Mouse (Mus musculus) thymus, postnatal 25 days (tissue): ENCODE data around the gene Gtdc1.
"Not testable (repeated sequence)": the region's sequence is repeated elsewhere in the genome, so short reads cannot be mapped to it uniquely, and the experiment has no call there.

Experiments used
- DNase-seq: peaks from one replicate; pipeline ENCODE4 v3.0.0; 2022

Gtdc1 gene

DNA sequence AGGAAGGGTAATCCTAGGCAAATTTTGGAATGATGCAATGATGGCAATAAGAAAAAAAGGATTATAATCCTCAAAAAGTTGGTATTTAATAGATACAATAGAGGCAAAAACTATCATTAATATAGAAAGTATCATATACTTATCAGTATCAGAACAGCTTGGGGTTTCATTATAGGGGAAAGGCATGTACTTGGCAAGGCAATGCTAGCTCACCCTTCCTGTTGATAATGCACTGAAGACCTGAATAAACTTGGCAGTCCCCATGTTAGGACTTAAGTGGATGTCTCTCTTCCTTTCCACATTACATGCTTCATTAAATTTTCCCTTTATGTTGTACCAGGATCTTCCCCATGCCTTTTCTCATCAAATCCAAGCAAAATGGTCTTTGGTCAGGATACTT lies 206.0 kb downstream of the Gtdc1 start:
- DNase-seq = no peak

DNA sequence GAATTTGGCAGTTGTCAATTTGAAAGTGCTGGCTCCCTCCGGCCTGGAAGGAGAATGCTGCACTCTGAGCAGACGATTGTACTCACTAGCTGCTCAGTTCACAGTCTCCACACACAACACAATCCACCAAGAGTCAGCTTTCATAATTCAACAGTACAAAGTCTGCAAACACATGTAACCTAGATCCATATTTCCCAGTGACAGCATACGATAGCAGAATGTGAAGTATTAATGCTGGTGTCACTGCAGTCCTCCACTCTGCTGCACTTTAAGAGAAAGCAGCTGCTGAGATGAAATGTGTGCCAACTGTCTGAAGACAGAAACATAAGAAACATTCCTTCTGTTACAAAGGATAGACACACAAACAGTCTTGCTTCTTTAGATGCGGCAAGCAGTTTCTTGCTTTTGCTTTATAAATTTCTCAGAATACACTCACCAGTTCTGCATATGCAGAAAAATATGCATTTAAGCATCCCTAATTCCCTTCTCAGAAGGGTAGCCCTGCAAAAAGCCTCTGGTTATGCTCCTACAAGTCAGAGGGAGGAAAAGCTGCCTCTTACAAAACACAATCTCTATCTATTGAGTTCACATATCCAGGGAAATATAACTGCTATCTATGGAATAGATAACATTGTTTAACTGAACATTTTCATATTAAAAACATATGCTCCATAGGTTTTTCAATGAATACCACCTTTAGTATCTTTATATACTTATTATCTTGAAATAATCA lies 221.4 kb downstream of the Gtdc1 start:
- DNase-seq = no peak

DNA sequence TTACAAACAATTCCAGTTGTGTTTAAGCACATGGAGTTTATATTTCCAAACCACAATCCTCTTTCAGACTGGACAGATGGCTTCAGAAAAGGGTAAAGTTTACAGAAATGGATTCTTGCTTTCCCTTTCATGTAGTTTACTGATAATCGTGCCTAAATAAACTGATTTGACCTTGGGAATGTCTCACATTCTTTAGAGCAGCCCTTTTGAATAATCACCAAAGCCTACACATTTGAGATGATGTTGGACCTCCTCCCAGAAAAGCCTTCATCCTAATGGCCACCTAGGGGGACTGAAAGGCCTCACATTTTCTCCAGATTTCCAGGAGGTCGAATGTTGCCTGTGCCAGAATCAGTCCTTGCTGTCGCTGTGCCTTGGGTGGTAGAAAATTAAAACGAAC lies 227.2 kb downstream of the Gtdc1 start:
- DNase-seq = no peak

DNA sequence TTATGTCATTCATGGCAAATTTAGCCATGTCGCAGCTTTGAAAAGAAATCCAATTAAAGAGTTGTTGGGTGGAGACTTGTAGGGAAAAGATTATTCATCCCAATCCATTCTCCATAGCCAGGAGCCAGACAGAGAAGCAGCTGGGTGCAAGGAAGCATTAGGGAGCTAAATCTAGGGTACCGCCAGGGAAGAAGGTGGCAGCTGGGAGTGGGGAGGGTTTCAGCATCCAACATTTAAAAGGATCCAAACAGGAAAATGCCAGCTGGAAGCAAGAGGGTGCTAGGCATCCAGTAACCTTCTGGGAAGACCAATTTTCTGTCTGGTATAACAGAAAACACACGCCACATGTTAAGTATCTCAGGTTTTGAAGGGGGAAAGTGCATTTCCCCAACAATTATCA lies 231.0 kb downstream of the Gtdc1 start:
- DNase-seq = no peak

DNA sequence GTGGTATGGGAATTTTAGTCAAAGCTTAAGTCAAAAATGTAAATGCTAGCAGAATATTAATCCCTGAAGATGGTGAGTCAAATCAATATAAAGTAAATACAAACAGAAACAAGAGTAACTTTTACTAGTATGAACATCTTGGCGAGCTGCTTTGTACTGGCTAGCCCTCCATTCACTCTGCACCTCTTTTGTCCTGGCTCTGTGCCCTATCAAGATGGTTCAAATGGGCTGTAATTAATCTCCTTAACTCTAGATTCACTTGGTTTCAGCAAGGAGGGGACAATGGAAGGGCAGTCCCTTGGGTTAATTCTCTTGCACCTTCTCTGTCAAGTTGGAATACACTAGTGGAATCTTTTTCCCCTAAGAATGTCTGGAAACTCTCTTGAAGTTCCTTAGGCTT lies 233.6 kb downstream of the Gtdc1 start:
- no peak for DNase-seq

DNA sequence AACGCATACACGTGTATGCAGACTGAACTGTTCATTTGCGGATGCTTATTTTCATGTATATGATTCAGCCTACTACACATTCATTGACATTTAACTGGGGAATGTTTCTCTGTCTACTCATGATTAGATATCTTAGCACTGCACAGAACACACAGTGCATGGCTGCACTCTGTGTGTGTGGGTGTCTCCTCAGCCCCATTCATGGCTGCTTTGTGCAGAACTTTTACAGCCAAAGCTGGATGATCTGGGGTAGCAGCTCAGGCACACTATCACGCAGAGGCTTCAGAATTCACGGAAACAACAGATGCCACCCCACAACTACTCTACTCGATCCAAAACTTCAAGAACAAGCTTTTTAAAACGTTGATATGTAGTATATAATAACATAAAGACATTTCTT lies 263.4 kb downstream of the Gtdc1 start:
- DNase-seq = no peak

DNA sequence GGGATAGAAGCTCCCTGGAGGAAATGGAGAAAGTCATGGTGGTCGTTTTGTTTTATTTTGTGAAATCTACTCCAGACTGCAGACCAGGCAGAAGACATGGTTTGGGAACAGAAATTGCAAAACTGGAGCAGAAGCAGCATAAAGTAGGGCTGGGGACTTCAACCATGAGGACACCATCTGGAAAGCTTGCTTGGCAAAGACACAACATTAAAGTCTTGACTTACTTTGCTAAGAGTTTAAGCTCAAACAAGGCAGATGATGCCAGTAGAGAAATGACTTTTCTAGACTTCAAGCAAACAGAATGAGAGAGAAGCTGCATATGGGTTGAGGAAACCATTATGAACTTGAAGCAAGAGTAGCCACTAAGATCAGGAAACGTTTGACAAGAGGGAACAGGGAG lies 267.6 kb downstream of the Gtdc1 start:
- DNase-seq = no peak

DNA sequence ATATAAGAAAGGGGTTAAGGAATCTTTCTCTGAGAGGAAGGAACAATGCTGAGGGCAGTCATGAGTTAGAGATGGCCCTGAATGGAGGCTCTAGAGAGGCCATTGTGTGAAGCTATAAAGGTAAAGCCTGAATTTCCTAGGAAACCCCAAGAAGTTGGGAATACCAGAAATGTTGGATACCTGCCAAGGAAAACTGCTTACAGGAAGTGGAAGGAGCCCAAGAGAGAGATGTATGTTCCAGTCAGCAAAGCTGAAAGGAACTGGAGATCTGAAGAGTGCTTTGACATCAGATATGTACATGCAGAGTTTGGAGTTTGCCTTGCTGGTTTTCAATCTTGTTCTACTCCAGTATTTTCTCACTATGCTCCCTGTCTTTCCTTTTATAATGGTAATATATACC lies 268.4 kb downstream of the Gtdc1 start:
- DNase-seq = no peak

DNA sequence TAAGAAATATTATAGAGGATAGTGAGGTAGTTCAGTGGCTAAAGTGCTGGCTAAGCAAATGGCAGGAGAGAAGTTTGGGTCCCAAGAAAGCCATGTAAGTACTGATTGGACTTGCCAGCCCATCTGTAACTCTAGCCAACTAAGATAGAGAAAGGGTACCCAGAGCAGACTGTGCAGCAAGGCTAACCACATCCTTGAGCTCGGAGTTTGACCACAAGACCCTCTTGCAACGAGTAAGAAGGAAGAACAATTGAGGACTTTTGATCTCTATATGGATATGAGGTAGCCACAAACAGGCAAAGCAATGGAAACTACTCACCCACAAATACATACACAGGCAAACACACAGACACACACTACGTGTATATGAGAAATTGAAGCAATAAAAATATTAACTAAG lies 278.9 kb downstream of the Gtdc1 start:
- no peak for DNase-seq

DNA sequence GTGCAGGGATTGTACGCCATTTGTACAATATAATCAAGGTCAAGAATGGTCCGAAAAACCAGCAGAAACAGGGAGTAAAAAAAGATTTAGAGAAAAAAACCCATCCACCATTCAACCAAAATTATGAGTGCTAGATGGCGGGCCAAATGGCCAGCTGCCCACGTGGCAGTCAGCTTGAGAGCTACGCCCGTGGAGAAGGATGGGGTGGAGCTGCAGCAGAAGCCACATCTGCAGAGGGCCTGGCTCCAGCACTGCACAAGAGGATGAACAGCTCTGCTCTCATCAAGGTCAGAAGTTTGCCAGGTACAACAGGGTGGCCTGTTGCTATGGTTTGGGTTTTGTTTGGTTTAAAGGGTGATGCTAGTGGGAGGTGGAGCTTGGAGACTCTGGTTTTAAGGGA lies 281.1 kb downstream of the Gtdc1 start:
- DNase-seq = no peak

DNA sequence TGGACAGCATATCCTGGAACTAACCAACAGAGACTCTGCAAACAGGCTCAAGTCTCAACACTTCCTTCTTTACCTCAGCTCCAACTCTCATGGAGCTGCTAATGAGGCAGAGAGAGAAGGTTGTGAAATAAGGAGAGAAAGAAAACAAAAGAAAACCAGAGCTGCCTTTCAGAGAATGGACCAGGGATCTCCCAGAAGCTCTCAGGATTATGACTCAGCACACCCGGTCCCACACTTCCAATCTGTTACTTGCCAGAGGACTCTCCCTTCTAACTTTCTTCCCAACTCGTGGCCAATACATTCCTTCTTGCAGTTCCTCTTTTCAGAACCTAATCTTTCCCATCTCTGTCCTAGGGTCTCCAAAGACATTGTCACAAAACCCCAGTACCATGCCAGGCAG lies 288.1 kb downstream of the Gtdc1 start:
- DNase-seq = no peak

DNA sequence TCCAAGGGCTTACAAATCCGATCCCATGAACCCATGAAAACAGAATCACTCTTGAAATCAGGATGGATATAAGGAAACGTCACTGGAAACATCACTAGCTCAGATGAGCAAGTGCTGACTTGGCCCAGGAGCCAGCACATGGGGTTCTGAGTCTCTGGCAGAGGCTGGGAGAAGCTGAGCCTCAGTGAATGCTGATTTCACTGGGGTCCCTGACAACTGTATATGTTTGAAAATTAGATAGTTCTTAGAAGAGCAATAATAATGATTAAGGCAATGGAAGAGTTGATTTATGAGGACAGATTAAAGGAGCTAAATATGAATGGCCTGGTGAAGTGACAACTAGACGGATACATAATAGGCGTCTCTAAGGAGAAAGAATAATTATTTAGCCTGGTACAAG lies 289.3 kb downstream of the Gtdc1 start:
- no peak for DNase-seq

DNA sequence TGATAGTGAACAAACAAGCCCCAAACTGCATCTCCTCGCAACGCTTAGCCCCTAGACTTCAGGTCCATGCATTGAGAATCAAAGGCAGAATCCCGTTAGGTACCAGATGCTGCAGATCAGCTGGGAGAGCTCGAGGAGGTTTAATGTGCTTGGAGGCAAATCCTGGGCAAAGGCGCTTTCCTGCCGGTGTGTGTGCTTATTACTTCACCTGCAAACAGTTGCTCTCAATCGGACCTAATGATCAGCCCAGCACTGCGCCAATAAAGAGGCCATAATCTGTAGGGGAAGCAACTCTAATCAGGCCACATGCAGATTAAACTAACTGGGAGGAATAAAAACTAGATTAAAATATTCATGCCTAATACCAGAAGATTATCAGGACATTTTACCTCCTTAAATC lies 293.5 kb downstream of the Gtdc1 start:
- no peak for DNase-seq

DNA sequence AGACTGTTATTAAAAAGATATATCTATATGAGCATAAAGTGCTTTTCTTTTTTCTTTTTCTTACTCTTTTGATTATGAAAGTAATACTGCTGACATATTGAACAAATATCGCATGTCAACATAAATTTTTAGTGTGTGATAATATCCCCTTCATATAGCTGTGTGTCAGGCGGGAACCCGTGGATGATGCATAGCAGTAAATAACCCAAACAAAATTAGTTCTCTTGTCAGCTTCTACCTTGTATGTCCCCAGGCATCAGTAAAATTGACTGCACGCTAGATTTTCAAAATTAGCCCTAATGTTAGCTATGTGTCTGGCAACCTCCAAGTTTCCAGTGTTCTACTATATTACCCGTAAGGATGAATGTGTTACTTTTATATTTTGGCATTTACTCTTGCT lies 294.4 kb downstream of the Gtdc1 start:
- no peak for DNase-seq

DNA sequence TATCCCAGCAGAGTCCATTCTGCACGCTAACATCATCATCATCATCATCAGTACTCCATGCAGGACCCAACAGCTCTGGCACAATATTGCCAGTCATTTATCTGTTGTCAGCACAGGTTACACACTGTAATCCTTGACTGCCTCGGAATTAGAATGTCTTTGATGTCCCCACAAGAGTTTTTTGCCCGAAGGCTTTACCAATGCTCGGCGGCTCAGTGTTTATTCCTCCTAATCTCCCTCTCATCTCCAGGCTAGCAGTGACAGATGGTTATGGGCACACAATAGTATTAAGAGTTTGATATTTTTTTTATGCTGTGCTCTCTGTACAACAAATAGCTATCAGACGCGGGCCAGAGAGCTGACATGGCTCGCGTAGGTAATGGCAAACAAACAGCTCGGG lies 294.9 kb downstream of the Gtdc1 start:
- DNase-seq = no peak

DNA sequence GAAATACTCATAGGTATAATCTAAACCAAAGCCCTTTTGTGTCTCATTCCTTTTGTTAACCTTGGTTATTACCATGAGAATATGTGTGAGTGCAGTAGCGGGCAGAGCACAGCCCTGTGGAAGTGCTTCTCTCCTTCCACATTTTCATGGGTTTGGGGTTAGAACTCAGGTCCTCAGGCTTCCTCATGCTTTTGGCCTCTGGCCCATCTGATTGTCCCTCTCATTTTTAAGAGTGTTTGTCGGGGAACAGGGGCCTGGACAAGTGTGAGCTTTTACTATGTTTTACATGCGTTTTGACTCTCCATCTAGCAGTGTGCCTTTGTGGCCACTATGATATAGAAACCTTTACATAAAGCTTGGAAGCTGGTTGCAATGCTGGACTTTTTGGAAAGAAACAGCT lies 296.4 kb downstream of the Gtdc1 start:
- DNase-seq = no peak

DNA sequence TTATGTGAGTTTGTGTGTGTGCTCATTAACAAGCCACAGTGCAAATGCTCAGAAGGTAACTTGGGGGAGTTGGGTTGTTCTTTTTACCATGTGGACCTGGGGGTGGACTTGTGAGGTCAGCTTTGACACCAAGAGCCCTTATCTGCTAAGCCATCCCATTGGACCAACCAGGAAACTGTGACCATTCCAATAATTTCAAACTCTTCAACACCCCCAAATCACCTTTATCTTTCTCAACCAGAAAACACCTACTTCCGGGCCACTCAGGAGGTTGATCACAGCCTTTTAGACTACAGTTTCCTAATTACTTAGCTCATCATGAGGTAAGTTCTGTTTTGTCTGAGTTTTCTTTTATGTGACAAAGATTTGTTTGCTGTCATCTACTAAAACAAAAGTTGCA lies 298.7 kb downstream of the Gtdc1 start:
- DNase-seq = no peak

DNA sequence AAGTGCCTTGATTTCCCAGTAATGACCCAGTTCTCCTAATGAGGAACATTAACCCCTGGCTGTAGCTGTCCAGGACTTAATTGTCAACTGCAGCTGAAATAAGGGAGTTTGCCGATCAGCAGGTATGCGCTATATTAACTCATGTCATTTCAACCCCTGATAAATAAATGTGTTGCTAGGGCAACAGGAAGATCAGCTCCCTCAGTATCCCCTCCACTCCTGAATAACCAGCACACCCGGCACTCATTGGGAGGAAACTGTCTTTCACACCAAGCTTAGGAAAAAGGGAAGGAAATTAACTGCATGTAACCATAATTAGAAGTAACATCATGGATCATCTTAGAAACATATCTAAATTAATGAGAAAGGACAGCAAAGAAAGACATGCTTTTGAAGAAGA lies 302.3 kb downstream of the Gtdc1 start:
- DNase-seq = no peak

DNA sequence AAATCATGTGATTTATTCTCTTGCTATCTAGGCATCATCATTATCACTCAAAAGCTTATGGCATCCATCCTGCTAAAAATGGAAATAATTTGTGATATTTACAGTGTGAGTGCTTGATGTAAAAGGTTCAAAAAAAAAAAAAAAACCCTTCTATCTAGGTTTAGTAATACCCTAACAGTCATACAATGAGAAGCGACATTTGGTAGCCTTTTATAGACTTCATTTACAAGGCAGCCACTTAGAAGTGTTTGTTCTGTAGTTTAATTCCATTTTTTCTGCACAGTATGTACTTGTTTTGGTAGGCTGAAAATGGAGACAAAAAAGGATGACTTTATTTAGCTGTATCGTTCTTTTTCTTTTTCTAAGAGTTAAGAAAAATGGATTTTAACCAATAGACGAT lies 305.0 kb downstream of the Gtdc1 start:
- no peak for DNase-seq

DNA sequence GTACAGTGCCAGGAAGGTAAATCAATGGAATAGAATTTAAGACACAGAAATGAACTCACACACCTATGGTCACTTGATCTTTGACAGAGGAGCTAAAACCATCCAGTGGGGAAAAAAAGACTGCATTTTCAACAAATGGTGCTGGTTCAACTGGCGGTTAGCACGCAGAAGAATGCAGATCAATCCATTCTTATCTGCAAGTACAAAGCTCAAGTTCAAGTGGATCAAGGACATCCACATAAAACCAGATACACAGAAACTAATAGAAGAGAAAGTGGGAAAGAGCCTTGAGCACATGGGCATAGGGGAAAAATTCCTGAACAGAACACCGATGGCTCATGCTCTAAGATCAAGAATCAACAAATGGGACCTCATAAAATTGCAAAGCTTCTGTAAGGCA lies 327.8 kb downstream of the Gtdc1 start:
- not testable (repeated sequence) for DNase-seq

DNA sequence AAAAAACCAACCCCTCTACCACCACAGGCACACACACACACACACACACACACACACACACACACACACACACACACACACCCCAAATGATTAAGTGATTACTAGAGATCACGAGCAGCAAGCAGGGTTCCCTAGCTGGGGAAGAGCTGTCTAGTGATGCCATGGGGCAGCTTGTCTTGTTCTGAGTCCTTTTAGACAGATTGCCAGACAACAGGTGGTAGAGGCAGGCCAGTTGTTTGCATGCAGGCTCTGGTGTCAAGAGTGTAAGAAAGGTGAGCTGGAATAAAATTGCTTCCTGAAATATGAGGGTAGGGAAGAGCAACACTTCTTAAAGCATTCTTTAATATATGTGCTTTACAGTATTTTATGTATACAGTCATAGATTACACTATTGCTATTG lies 333.2 kb downstream of the Gtdc1 start:
- no peak for DNase-seq

DNA sequence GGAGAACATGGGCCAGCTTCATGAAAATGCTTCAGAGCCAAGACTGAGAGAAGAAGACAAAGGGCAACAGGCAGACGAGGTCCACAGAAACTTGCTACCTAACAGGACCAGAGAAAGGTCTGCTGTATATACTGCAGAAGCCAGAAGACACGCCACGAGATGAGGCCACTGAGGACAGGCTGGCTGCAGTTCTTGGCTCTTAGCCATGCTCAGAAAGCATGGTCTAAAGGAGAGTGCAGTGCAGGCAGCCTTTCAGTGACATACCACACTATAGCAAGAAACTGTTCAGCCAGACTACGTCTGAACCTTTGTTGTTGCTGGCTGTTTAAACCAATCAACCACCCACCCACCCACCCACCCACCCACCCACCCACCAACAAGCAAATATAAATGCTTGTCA lies 336.6 kb downstream of the Gtdc1 start:
- no peak for DNase-seq

DNA sequence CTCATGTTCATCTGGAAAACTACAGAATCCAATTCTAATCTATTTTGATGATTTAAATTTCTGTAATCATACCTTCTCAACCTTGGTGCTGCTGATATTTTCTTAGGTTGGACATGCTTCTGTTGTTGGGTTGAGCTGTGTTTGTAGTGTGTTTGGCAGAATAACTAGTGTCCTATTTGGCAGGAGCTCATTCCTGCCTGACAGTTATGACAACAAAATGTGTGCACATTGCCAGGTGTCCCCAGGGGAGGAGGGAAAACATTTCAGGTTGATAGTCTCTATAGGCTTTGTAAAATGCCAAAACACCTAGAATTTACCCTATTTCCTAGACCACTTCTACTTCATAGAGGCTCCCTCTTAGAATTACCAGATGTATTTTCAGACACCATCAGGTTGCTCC lies 343.4 kb downstream of the Gtdc1 start:
- DNase-seq = no peak

DNA sequence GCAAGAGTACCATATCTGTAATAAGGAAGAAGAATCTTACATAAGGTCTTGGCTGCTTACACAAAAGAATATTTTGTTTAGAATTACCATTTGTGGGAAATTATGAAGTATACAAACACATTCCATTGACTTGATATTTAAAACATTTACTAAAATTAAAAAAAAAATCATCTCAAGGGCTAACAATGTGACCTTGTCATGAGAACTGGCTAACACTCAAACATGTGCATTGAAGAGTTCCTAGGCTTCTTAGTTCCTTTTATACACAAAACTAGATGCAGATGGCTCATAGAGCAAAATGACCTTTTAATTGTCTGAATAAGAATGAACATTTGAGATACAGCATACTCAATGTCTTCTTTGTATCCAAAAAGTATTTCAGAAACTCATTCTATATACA lies 344.0 kb downstream of the Gtdc1 start:
- DNase-seq = no peak

DNA sequence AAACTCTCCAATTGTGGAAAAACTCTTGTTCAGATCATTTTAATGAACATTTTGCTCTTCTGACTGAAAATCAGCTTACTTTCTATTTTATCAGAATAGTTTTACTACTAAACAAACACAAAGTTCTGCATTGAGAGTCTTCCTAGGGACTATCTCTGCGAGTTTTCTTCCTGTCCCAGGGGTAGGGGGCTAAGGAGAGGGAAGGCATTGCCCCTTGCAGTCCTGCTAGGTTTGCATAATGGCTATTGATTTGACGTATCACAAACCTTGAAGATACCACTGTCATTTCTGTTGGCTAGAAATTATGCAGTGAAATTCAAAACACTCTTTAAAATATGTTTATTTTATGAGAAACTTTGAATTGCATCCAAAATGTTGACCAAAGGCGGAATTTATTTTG lies 355.6 kb downstream of the Gtdc1 start:
- DNase-seq = no peak

DNA sequence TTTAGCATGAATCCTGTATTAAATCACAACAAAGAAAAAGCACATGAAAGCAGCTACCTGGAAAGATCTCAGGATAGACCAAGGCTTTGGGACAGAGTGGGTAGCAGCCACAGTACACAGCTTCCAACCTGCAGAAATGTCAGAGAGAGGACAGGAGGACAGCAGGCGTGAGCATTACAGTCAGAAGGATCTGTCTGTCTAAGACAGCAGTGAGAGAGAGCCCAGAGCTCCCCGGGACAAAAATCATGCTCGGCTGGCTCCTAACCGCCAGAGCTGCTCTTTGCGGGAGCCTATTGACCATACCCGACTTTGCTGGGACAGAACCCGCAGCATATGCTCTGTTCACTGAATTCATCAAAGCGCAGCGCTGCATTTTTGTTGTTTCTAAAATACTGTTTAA lies 356.3 kb downstream of the Gtdc1 start:
- no peak for DNase-seq
